In genomic region chr9:55507922-55508321, GRCm38 (mm10) we compare ENCODE assay signal across 19 mouse cellular contexts. TPM values are rescaled to one million over a fixed set of nuclear protein-coding genes. Genes with fewer than 3 reads are reported as not detected.
DNase-seq lines count a peak whose midpoint lies in the region; ATAC-seq and TF ChIP-seq lines count a peak whose summit lies in the region.
"Had no signal": no experiment of that assay in that cellular context is flagged by ENCODE, and none has a peak within 500 bp of the region (broad histone marks: within the 10 kb centered on the region; RNA-seq: fewer than 3 reads in every experiment).

No protein-coding gene starts in this region.

- peak; percentile 15 to 28 for DNase-seq in cerebellum, postnatal 10 days
- no peak for DNase-seq in cerebellum, adult 2 months
- peak; percentile 12 for DNase-seq in kidney, adult 2 months
- no peak for DNase-seq in kidney, adult 18-20 months
- peak; percentile 29 for DNase-seq in adipocyte (ENCODE audit: low spot score)
- DNase-seq in lung, adult 2 months: peak; percentile 14
- DNase-seq in thymus, postnatal 36 days: no peak
- DNase-seq: cerebellum, adult 11 months; cerebellum, postnatal 36 days; kidney, adult 11 months; retina, postnatal 1 day had no signal

- TF ChIP-seq POLR2A in cerebellum, adult 2 months (IDR thresholded peaks at IDR 0.05; ENCODE audit: borderline replicate concordance, insufficient read depth, low read length): no peak
- no peak for TF ChIP-seq POLR2A in kidney, adult 2 months (IDR thresholded peaks at IDR 0.05; ENCODE audit: low read depth, low read length)
- TF ChIP-seq POLR2A in lung, adult 2 months (IDR thresholded peaks at IDR 0.05; ENCODE audit: borderline replicate concordance, extremely low read depth, low read depth, low read length): no peak

- no peaks in the 10 kb centered on the region for H3K9me3 ChIP-seq in intestine, embryonic 16.5 days (ENCODE audit: control insufficient read depth, low read length)
- H3K9me3 ChIP-seq: limb, embryonic 12.5 days; megakaryocyte, embryonic 14.5 days; midbrain, embryonic 15.5 days had no signal

- H3K9ac ChIP-seq in intestine, embryonic 16.5 days (ENCODE audit: low read depth, low read length): no peak overlapping the region
- H3K9ac ChIP-seq: limb, embryonic 12.5 days; midbrain, embryonic 15.5 days had no signal

- no peaks in the 10 kb centered on the region for H3K36me3 ChIP-seq in kidney, adult 2 months (ENCODE audit: control insufficient read depth, insufficient read depth, low read length)
- no peaks in the 10 kb centered on the region for H3K36me3 ChIP-seq in intestine, embryonic 16.5 days (ENCODE audit: control insufficient read depth, insufficient read depth, low read length)
- H3K36me3 ChIP-seq: limb, embryonic 12.5 days; midbrain, embryonic 15.5 days had no signal

- no peak for TF ChIP-seq CTCF in cerebellum, adult 2 months (IDR thresholded peaks at IDR 0.05; ENCODE audit: borderline replicate concordance, insufficient read depth, low read depth, low read length)
- no peak for TF ChIP-seq CTCF in kidney, adult 2 months (conservative IDR thresholded peaks at IDR 0.05; ENCODE audit: insufficient read depth, insufficient read length, low read depth, low read length)
- no peak for TF ChIP-seq CTCF in lung, adult 2 months (IDR thresholded peaks at IDR 0.05; ENCODE audit: insufficient read depth, low read length)

- ATAC-seq in intestine, embryonic 16.5 days: no peak
- ATAC-seq: forebrain, embryonic 14.5 days; hindbrain, embryonic 16.5 days; midbrain, embryonic 15.5 days had no signal

- H3K4me3 ChIP-seq in cerebellum, adult 2 months (replicated peaks; ENCODE audit: insufficient read depth, low read depth, low read length): no peak overlapping the region
- H3K4me3 ChIP-seq in kidney, adult 2 months (ENCODE audit: insufficient read depth, low read depth, low read length): no peak overlapping the region
- no peak overlapping the region for H3K4me3 ChIP-seq in lung, adult 2 months (replicated peaks; ENCODE audit: extremely low read depth, low read depth, low read length)
- H3K4me3 ChIP-seq in intestine, embryonic 16.5 days (ENCODE audit: low read length): no peak overlapping the region
- H3K4me3 ChIP-seq: erythroblast, embryonic 14.5 days; limb, embryonic 12.5 days; megakaryocyte, embryonic 14.5 days; midbrain, embryonic 15.5 days had no signal

- no peak overlapping the region for H3K27ac ChIP-seq in cerebellum, adult 2 months (ENCODE audit: insufficient read depth, low read length)
- H3K27ac ChIP-seq in kidney, adult 2 months (ENCODE audit: insufficient read depth, low read depth, low read length): no peak overlapping the region
- H3K27ac ChIP-seq in intestine, embryonic 16.5 days (ENCODE audit: low read length): no peak overlapping the region
- H3K27ac ChIP-seq: limb, embryonic 12.5 days; midbrain, embryonic 15.5 days had no signal

- 72% methylated on average over 3 of the region's 3 CpGs for WGBS in cerebellum, adult 2 months
- 74% methylated on average over 3 of the region's 3 CpGs for WGBS in kidney, adult 2 months
- WGBS in lung, adult 2 months: 61% methylated on average over 3 of the region's 3 CpGs
- 70% methylated on average over 3 of the region's 3 CpGs for WGBS in intestine, embryonic 16.5 days

- H3K4me1 ChIP-seq in cerebellum, adult 2 months (ENCODE audit: control insufficient read depth, insufficient read depth, low read length): peaks cover 3% of the 10 kb centered on the region; the same call in 1 of the 2 replicates
- H3K4me1 ChIP-seq in kidney, adult 2 months (ENCODE audit: control insufficient read depth, insufficient read depth, low read length): peaks cover 5% of the 10 kb centered on the region; the same call in 1 of the 2 replicates
- peaks cover 2% of the 10 kb centered on the region; the same call in 1 of the 2 replicates for H3K4me1 ChIP-seq in lung, adult 2 months (ENCODE audit: control insufficient read depth, insufficient read depth, low read length)
- peaks cover 8% of the 10 kb centered on the region; the same call in 1 of the 2 replicates for H3K4me1 ChIP-seq in intestine, embryonic 16.5 days (ENCODE audit: control insufficient read depth, insufficient read depth, low read length)

- H3K4me2 ChIP-seq in intestine, embryonic 16.5 days (ENCODE audit: low read depth, low read length): no peak overlapping the region
- H3K4me2 ChIP-seq: limb, embryonic 12.5 days; midbrain, embryonic 15.5 days had no signal

- no peaks in the 10 kb centered on the region for H3K27me3 ChIP-seq in cerebellum, adult 2 months (ENCODE audit: control insufficient read depth, insufficient read depth, low read length)
- H3K27me3 ChIP-seq in kidney, adult 2 months (replicated peaks; ENCODE audit: control insufficient read depth, insufficient read depth, low read length): no peaks in the 10 kb centered on the region
- H3K27me3 ChIP-seq in intestine, embryonic 16.5 days (replicated peaks; ENCODE audit: control insufficient read depth, insufficient read depth, low read length): no peaks in the 10 kb centered on the region
- H3K27me3 ChIP-seq: limb, embryonic 12.5 days; megakaryocyte, embryonic 14.5 days; midbrain, embryonic 15.5 days had no signal

RNA-seq across cellular contexts. Expression of gene Etfa, which starts 4.1 kb away (rescaled TPM):
- 62.3 and 72.3 TPM in 2 replicates for polyA plus RNA-seq in cerebellum, adult 2 months (2012; rRNA removed)
- polyA plus RNA-seq in kidney, adult 2 months (2012; rRNA removed): 157 and 192 TPM in 2 replicates
- 33.7 and 40.6 TPM in 2 replicates for polyA plus RNA-seq in lung, adult 2 months (2012; rRNA removed)
- 347 and 353 TPM in 2 replicates for polyA plus RNA-seq in intestine, embryonic 16.5 days (2015; fragmentation: Nextera tagmentation; extraction: Ambion mirVana)

RNA-seq across cellular contexts. Expression of gene Isl2, which starts 30.6 kb away (rescaled TPM):
- polyA plus RNA-seq in cerebellum, adult 2 months (2012; rRNA removed): 0.23 and 0.46 TPM in 2 replicates
- 0.05 TPM in 1 of 2 replicates, not detected in the other for polyA plus RNA-seq in kidney, adult 2 months (2012; rRNA removed)
- polyA plus RNA-seq in lung, adult 2 months (2012; rRNA removed): 0.22 TPM in 1 of 2 replicates, not detected in the other
- 2.6 and 2.8 TPM in 2 replicates for polyA plus RNA-seq in intestine, embryonic 16.5 days (2015; fragmentation: Nextera tagmentation; extraction: Ambion mirVana)
- polyA plus RNA-seq: erythroblast, embryonic 14.5 days; heart, postnatal 0 days had no signal

Comparison
In these comparisons a context has a peak if more than half of its experiments do, and no peak if none do; other contexts are left out.
1. DNase-seq: peak in cerebellum, postnatal 10 days (2 of 2), kidney, adult 2 months (single experiment), adipocyte (single experiment) and lung, adult 2 months (single experiment); none in cerebellum, adult 2 months (0 of 2), kidney, adult 18-20 months (single experiment) and thymus, postnatal 36 days (0 of 2).